In the genomic region with DNA sequence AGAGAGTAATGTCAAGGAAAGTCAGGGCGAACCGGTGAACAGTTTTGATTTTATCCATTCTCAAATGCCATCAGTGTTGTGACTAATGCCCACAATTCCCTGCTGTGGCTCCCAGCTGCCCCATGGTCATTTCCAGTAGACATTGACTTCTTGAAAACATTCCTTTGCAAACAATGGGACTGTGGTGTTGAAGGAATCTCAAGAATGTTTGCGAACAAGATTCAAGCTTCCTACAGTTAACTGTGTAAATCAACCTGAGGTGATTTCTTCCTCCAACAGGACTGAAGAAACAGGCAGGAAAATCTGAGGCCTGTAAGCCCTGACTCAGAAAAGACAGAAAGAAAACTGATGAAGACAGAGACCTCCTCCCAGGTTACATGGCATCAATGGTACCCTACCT, we compare ENCODE assay signal across 12 mouse cellular contexts.
"Had no signal": no experiment of that assay in that cellular context is flagged by ENCODE, and none has a peak within 500 bp of the region (broad histone marks: within the 10 kb centered on the region; RNA-seq: fewer than 3 reads in every experiment).

No protein-coding gene starts in this region.

- H3K4me3 ChIP-seq: left cerebral cortex, adult 2 months; limb, embryonic 10.5 days; liver, embryonic 15.5 days; midbrain, embryonic 13.5 days; neural tube, embryonic 15.5 days had no signal

- H3K27ac ChIP-seq: left cerebral cortex, adult 2 months; limb, embryonic 10.5 days; liver, embryonic 15.5 days; midbrain, embryonic 13.5 days; neural tube, embryonic 15.5 days; stomach, postnatal 0 days had no signal

- H3K9ac ChIP-seq: liver, embryonic 15.5 days; midbrain, embryonic 13.5 days; neural tube, embryonic 15.5 days had no signal

- H3K9me3 ChIP-seq: limb, embryonic 10.5 days; liver, embryonic 15.5 days; midbrain, embryonic 13.5 days; neural tube, embryonic 15.5 days had no signal

- H3K4me1 ChIP-seq: liver, embryonic 15.5 days had no signal

- H3K4me2 ChIP-seq: liver, embryonic 11.5 days; liver, embryonic 15.5 days; midbrain, embryonic 13.5 days; neural tube, embryonic 15.5 days had no signal

- ATAC-seq: inflammation-experienced regulatory T-cells, adult 6 months; intestine, postnatal 0 days; midbrain, embryonic 13.5 days had no signal

- H3K27me3 ChIP-seq: liver, embryonic 15.5 days; midbrain, embryonic 13.5 days; neural tube, embryonic 15.5 days had no signal

- DNase-seq: kidney, adult 8-10 months; kidney, postnatal 25 days; right cerebral cortex, adult 18-20 months had no signal

- H3K36me3 ChIP-seq: limb, embryonic 10.5 days; liver, embryonic 15.5 days; midbrain, embryonic 13.5 days; neural tube, embryonic 15.5 days had no signal
